Mouse (Mus musculus): Measurements from ENCODE around the gene Msantd4.
"Not testable (repeated sequence)": the region's sequence is repeated elsewhere in the genome, so short reads cannot be mapped to it uniquely, and the experiment has no call there.

Gene Msantd4

DNA sequence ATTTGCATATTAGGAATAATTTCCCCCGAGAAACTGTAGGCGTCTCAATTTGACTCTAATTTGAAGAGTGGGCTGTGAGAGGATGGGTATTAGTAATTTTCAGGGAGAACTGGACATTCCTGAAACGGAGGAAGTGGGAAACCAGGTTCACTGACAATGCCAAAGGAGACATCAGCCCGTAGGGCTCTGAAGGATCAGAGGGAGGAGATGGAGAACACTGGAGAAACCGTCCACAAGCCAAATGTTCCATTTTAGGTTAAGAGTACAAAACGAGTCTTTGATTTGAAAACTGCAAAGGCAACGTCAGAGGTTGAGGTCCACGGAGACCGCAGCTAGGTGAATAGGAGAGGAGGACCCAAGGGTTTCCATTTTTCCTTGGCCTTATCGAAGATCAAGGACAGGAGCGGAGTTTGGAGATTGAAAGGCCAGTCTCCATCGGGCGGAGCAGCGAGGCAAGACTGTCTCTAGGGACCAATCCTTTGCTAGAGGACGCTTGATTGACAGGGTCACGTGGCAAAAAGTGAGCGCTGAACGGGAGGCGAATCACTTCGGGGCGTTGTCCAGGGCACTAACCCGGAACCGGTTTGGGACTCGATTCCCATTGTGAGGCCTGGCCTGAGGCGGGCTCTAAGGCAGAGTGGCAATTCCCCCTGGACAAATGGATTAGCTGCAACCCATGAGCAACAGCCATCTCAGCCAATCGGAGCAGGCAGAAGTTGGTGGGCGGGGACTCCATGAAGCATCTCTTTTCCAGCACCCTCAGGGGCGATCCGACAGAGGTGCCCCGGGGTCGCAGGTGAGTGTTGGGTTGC is at the start of gene Msantd4:
Gene Msantd4 (plus strand): TSS at position 735 of the 812 bp plus-strand sequence.
- DNase-seq (ENCODE audit: low spot score): peak; percentile 100

DNA sequence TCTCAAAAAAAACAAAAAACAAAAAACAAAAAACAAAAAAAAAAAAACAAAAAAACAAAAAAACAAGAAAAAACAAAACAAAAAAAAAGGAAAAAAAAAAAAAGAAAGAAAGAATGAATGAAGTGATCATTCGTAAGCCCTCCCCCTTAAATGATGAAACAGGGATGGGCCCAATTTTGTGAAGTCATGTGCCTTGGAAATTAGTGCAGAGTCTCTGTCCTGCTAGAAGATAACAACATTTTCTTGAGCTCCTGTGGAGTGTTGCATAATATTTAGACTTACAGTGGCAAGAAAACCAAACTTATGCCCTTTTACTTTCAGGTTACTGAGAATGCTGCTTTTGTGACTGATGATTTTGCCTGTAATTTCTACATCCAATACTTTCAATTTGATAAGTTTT is 23.2 kb upstream of the Msantd4 start:
- no peak for DNase-seq (ENCODE audit: low spot score)

DNA sequence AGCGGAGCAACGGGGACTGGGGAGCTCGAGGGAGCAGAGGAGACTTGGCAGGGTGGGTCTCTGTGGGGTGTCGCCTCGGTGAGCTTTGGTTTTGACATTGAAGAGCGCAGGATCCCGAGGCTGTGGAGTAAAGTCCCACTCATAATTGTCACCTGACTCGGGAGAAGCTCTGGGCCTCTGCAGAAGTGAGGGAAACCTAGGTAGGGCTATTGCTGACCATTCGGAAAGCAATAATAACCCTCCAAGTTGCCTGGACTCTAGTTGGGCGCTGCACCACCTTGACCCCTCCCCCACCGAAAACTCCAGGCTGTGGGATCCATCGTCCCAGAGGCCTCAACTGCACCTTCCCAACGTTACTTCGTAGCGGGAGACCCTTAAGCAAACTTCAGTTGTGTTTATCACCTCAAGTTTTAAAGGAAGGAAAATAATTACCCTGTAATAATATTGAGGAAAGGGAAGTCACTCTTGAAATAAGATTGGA is 318 bp downstream of the Msantd4 start:
- no peak for DNase-seq (ENCODE audit: low spot score)

DNA sequence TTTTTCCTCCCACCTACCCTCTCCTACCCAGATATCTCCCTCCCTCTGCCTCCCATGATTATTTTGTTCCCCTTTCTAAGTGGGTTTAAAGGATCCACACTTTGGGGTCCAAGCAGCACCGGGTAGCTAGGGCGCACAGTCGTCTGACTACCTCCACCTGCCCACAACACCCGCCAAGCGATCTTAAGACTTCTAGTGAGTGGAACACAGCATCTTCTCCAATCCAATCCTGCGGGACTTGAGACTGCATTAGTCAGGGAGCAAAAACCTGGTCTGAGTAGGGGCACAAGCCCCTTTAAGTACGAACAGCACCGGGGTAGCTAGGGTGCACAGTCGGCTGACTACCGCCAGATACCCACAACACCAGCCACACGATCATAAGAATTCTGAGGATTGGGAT is 24.4 kb downstream of the Msantd4 start:
- DNase-seq (ENCODE audit: low spot score): not testable (repeated sequence)

Measured in adipocyte (in vitro differentiated cells).